Comparison of ENCODE assay signal across 19 mouse cellular contexts in the genomic region with DNA sequence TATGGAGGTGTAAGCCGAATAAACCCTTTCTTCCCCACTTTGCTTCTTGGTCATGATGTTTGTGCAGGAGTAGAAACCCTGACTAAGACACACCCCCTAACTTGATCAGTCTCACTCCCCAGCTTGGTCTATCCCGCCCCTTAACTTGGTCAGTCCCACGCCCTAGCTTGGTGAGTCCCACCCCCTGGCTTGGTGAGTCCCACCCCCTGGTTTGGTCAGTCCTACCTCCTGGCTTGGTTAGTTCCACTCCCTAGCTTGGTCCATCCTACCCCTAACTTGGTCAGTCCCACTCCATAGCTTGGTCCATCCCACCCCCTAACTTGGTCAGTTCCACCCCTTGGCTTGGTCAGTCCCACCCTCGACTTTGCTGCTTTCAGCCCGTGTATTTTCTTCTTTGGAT. TPM values are rescaled to one million over a fixed set of nuclear protein-coding genes. Genes with fewer than 3 reads are reported as not detected.
A peak's percentile ranks its signal among the peaks of the same experiment; 100 is the strongest.
DNase-seq lines count a peak whose midpoint lies in the region; ATAC-seq lines count a peak whose summit lies in the region.
"Had no signal": no experiment of that assay in that cellular context is flagged by ENCODE, and none has a peak within 500 bp of the region (broad histone marks: within the 10 kb centered on the region; RNA-seq: fewer than 3 reads in every experiment).

No protein-coding gene starts in this region.

- H3K9ac ChIP-seq in heart, embryonic 12.5 days, result no peak overlapping the region
- H3K9ac ChIP-seq in kidney, embryonic 16.5 days (replicated peaks; ENCODE audit: low read length), result no peak overlapping the region
- no peak overlapping the region for H3K9ac ChIP-seq in midbrain, embryonic 16.5 days (ENCODE audit: low read depth, low read length)
- H3K9ac ChIP-seq: embryonic facial prominence, embryonic 12.5 days; forebrain, embryonic 15.5 days; heart, embryonic 15.5 days had no signal

- ATAC-seq in heart, embryonic 12.5 days (ENCODE audit: insufficient number of reproducible peaks, low FRiP score), result peak; percentile 48; the same call in 1 of the 2 replicates
- ATAC-seq in kidney, embryonic 16.5 days (ENCODE audit: low FRiP score, low TSS enrichment), result peak; percentile 31; the same call in 1 of the 2 replicates
- ATAC-seq in midbrain, embryonic 16.5 days, result peak; percentile 62; the same call in 1 of the 2 replicates
- ATAC-seq: forebrain, embryonic 15.5 days; hindbrain, postnatal 0 days had no signal

- no peaks in the 10 kb centered on the region for H3K27me3 ChIP-seq in heart, embryonic 12.5 days (replicated peaks)
- H3K27me3 ChIP-seq in kidney, embryonic 16.5 days (ENCODE audit: insufficient read depth, low read length), result no peaks in the 10 kb centered on the region
- no peaks in the 10 kb centered on the region for H3K27me3 ChIP-seq in midbrain, embryonic 16.5 days (ENCODE audit: control insufficient read depth, insufficient read depth, low read depth, low read length)
- H3K27me3 ChIP-seq in midbrain, embryonic 10.5 days (ENCODE audit: low read depth, poor library complexity, severe bottlenecking), result no peaks in the 10 kb centered on the region
- H3K27me3 ChIP-seq: embryonic facial prominence, embryonic 12.5 days; forebrain, embryonic 15.5 days; heart, embryonic 15.5 days had no signal

- H3K4me2 ChIP-seq in heart, embryonic 12.5 days, result no peak overlapping the region
- H3K4me2 ChIP-seq in kidney, embryonic 16.5 days (replicated peaks; ENCODE audit: low read depth, low read length), result no peak overlapping the region
- H3K4me2 ChIP-seq in midbrain, embryonic 16.5 days (ENCODE audit: low read length), result no peak overlapping the region
- H3K4me2 ChIP-seq: embryonic facial prominence, embryonic 12.5 days; forebrain, embryonic 15.5 days; heart, embryonic 15.5 days had no signal

- 75% methylated on average over 5 of the region's 5 CpGs for WGBS in heart, embryonic 12.5 days
- WGBS in kidney, embryonic 16.5 days, result 89% methylated on average over 5 of the region's 5 CpGs
- WGBS in midbrain, embryonic 16.5 days, result 91% methylated on average over 5 of the region's 5 CpGs
- WGBS in midbrain, embryonic 10.5 days, result 90% methylated on average over 5 of the region's 5 CpGs

- H3K36me3 ChIP-seq in heart, embryonic 12.5 days, result no peaks in the 10 kb centered on the region
- H3K36me3 ChIP-seq in kidney, embryonic 16.5 days (ENCODE audit: insufficient read depth, low read length), result no peaks in the 10 kb centered on the region
- H3K36me3 ChIP-seq in midbrain, embryonic 16.5 days (ENCODE audit: control insufficient read depth, insufficient read depth, low read length), result no peaks in the 10 kb centered on the region
- no peaks in the 10 kb centered on the region for H3K36me3 ChIP-seq in midbrain, embryonic 10.5 days
- H3K36me3 ChIP-seq: embryonic facial prominence, embryonic 12.5 days; forebrain, embryonic 15.5 days; heart, embryonic 15.5 days had no signal

- DNase-seq in heart, postnatal 4 days, result no peak
- no peak for DNase-seq in kidney, postnatal 14 days
- DNase-seq in midbrain, embryonic 10.5 days (ENCODE audit: low spot score), result no peak
- DNase-seq in cerebellum, adult 9-11 months, result no peak
- DNase-seq: adrenal gland, postnatal 10 days; cerebellum, adult 11 months; cerebellum, adult 8-10 months; cerebellum, postnatal 25 days; gastrocnemius, postnatal 36 days; heart, adult 2 months; heart, postnatal 14 days had no signal

- H3K27ac ChIP-seq in heart, embryonic 12.5 days (ENCODE audit: poor library complexity, severe bottlenecking), result no peak overlapping the region
- no peak overlapping the region for H3K27ac ChIP-seq in kidney, embryonic 16.5 days (ENCODE audit: low read length)
- no peak overlapping the region for H3K27ac ChIP-seq in midbrain, embryonic 16.5 days (ENCODE audit: low read length)
- H3K27ac ChIP-seq in midbrain, embryonic 10.5 days (replicated peaks), result no peak overlapping the region
- H3K27ac ChIP-seq: embryonic facial prominence, embryonic 12.5 days; forebrain, embryonic 15.5 days; heart, adult 2 months; heart, embryonic 15.5 days; hindbrain, postnatal 0 days had no signal

- H3K9me3 ChIP-seq in heart, embryonic 12.5 days (replicated peaks), result no peaks in the 10 kb centered on the region
- H3K9me3 ChIP-seq in kidney, embryonic 16.5 days (ENCODE audit: low read length), result no peaks in the 10 kb centered on the region
- H3K9me3 ChIP-seq in midbrain, embryonic 16.5 days (replicated peaks; ENCODE audit: control insufficient read depth, low read length, poor library complexity, severe bottlenecking), result no peaks in the 10 kb centered on the region
- no peaks in the 10 kb centered on the region for H3K9me3 ChIP-seq in midbrain, embryonic 10.5 days (replicated peaks)
- H3K9me3 ChIP-seq: embryonic facial prominence, embryonic 12.5 days; forebrain, embryonic 15.5 days; heart, embryonic 15.5 days had no signal

- no peaks in the 10 kb centered on the region for H3K4me1 ChIP-seq in heart, embryonic 12.5 days (replicated peaks)
- no peaks in the 10 kb centered on the region for H3K4me1 ChIP-seq in kidney, embryonic 16.5 days (ENCODE audit: insufficient read depth, low read length)
- no peaks in the 10 kb centered on the region for H3K4me1 ChIP-seq in midbrain, embryonic 16.5 days (ENCODE audit: control insufficient read depth, insufficient read depth, low read length)
- H3K4me1 ChIP-seq in midbrain, embryonic 10.5 days, result no peaks in the 10 kb centered on the region
- H3K4me1 ChIP-seq: embryonic facial prominence, embryonic 12.5 days; forebrain, embryonic 15.5 days; heart, embryonic 15.5 days had no signal

- H3K4me3 ChIP-seq in heart, embryonic 12.5 days, result no peak overlapping the region
- no peak overlapping the region for H3K4me3 ChIP-seq in kidney, embryonic 16.5 days (ENCODE audit: low read length)
- H3K4me3 ChIP-seq in midbrain, embryonic 16.5 days (ENCODE audit: low read depth, low read length), result no peak overlapping the region
- no peak overlapping the region for H3K4me3 ChIP-seq in midbrain, embryonic 10.5 days
- H3K4me3 ChIP-seq: embryonic facial prominence, embryonic 12.5 days; forebrain, embryonic 15.5 days; heart, adult 2 months; heart, embryonic 15.5 days had no signal

RNA-seq across cellular contexts. Expression of gene Pde7b, which starts 31.3 kb away (rescaled TPM):
- polyA plus RNA-seq in heart, embryonic 12.5 days (2016; fragmentation: Nextera tagmentation; extraction: Ambion mirVana), result 16.2 and 16.3 TPM in 2 replicates
- total RNA-seq in heart, postnatal 4 days (2021), result 10 to 100 TPM; 26.5 to 26.8 TPM
- polyA plus RNA-seq in kidney, embryonic 16.5 days (2015; fragmentation: Nextera tagmentation; extraction: Ambion mirVana), result 2.4 and 5.3 TPM in 2 replicates
- polyA plus RNA-seq in midbrain, embryonic 16.5 days (2015; fragmentation: Nextera tagmentation; extraction: Ambion mirVana), result 2.3 and 4.1 TPM in 2 replicates
- polyA plus RNA-seq in midbrain, embryonic 10.5 days (2016; fragmentation: Nextera tagmentation; extraction: Ambion mirVana), result 1.00 and 1.6 TPM in 2 replicates
- total RNA-seq: MEL had no signal
